Mouse (Mus musculus) thymus, postnatal 14 days (tissue): ENCODE measurements at regions not wholly inside any gene's neighbourhood (a gene's known extent, or its start where the extent isn't known, plus 50 kb on each side); places are given as distances from the start of the nearest gene placed in this dataset.

Experiments
- DNase-seq: peaks from one replicate; pipeline ENCODE4 v3.0.0; 2021

DNA sequence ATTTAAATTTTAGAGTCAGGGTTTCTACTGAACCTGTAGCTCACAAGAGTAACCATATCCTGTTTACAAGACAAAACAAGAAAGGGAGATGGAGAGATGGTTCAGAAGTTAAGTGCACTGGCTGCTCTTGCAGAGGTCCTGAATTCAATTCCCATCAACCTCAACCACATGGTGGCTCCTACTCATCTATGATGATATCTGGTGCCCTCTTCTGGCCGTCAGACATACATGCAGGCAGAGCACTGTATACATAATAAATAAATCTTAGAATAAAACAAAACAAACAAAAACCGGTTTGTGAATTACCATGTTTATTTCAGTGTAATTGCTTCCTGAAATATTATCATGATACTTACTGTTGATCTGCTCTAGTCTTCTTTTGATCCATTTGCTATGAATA lies 845.4 kb downstream of the Pcdh18 start:
- DNase-seq = no peak

DNA sequence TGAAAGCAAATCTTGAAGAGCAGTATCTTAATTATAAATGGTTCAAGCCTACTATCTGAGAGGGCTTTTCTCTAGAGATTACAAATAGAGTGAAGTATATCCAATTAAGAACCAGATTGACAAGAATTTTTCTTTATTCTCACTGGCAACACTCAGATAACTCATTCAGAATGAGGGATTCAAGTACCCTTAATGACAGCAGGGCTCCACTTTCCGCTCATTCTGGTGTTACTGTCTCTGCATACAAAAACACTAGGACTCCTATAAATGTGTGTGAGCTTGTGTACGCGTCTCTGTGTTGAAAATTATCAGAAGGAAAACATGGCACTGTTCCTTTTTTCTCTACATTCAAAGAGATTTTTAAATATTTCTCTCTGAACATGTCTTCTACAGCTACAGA lies 866.7 kb downstream of the Pcdh18 start:
- no peak for DNase-seq

DNA sequence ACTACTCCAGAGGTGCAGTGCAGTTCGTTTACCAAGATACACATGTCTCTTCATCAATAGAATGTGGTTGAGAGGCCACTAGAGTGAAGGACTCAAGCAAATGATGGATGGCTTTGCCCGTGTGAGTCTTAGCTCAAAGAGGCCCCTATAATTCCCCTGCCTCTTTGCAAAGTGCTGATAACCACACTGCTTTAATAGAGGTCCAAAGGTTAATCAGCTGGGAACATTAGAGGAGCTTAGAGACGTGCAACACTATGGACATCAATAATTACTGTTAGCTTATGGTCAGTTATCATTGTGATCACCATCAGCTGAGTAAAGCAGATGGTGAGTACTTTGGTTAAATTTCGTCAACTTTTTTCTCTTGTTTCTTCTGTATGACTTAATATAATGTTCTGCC lies 869.2 kb downstream of the Pcdh18 start:
- DNase-seq = no peak

DNA sequence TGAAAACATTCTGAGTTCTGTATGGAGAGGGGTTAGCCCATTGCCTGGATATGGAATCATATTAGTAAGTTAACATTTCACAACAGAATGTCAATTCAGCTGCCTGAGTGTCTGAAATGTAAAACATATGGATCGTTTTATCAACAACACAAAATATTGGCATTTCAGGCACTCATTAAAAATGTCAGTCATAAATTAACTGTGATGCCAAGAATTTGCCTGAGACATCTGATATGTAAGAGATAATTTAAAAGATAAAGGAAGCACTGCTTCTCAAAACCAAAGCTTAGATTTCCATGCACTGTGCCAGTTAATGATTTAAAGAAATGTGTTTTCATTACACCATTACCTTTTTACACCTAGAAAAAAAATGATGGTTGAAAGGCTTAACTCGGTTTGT lies 887.6 kb downstream of the Pcdh18 start:
- no peak for DNase-seq

DNA sequence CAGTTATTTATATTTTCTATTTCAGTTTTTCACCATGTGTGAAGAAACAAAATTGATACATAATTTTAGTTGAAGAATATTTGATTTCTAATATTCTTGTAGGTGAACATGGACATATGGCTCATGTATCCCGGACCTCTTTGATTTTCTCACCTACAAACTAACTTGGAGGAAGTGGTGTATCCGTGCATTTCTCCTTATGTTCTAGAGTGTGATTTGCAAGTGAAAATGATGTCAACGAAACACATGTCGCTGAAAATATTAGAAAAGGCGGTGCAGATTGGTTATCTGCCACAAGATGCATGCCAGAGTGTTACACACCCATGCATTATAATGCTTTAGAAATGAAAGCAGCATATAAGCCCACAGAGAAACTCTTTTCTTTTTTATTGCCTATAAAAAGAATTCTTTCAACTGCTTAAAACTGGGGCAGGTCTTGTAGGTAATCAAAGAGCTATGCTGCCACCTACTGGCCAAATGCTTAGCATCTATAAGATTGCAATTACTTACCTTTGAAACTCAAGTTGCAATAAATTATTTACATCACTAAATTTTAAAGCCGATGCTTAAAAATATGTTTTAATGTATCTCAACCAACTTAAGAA lies 911.0 kb downstream of the Pcdh18 start:
- DNase-seq = peak; percentile 22

DNA sequence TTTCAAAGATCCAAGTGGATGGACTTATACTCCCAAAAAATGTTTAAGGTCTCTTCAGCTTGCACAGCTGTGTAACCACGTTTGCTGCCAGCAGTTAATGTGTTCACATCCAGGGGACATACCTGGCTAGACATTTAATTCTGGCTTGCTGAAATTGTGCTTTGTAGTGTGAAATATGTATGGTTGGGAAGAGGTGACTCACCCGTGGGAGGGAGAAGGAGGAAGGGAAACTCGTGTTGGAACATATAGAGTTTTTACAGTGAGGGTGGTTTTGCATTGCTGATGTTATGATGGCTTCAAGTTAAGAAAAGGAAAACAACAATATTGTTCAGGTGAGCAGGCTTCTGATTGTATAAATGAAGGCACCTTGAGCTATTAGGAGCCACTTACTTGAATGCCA lies 916.4 kb downstream of the Pcdh18 start:
- DNase-seq = no peak

DNA sequence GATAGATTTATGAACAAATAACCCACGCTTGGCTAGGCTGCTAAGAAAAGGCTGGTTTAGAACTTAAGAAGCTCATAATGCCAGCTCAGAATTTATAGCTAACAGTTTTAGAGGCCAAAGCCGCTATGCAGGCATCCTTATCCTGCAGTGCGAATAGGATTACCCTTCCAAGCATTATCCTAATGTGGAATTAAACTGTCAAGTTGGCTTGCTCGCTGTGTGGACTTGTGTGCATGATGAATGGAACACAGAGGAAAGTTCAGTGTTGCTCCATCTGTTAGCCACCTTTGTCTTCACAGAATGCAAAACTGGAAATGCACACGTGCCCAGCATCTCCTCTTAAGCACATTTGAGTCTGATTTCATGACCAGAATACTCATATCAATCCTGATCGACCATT lies 933.8 kb downstream of the Pcdh18 start:
- DNase-seq = no peak

DNA sequence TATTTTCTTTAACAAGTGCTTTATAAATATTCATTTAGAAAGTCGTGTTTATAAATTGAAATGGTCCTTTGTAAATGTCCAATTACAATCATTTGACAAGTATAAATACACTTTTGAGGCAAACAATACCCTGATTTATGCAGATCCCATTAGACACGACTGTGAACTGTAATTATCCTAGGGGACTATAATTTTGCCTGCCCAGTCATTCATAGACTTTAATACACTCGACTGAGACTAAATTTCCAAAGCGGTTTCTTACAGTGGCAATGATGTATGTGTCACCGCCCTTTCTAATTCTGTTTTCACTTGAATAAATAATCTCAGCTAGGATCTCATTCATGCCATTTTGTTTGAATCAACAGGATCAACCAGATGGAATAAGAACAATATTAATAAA lies 952.7 kb downstream of the Pcdh18 start:
- no peak for DNase-seq

DNA sequence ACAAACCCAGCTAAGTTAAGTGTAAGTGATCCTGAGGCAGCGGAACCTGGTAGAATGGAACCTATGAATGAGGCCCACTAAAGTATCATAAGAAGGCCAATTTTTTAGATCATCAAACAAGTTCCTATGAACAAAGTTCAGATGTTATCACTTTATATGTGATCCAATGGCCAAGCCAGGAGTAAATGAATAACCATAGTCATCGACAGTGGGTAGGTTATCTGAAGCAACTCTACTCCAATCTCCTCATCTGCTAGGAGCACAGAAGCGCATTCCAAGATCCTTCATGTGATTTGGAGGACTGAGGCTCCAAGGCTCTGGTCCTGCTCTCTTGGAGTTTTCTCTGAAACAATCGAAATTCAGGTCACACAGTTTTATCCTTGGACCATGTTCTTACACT lies 985.4 kb downstream of the Pcdh18 start:
- no peak for DNase-seq
